Mouse (Mus musculus) macrophage (primary cell): Measurements from ENCODE around the gene Tuba4a. TPM values are rescaled to one million over a fixed set of nuclear protein-coding genes. Genes with fewer than 3 reads are reported as not detected.
A peak's percentile ranks its signal among the peaks of the same experiment; 100 is the strongest.
"Not testable (repeated sequence)": the region's sequence is repeated elsewhere in the genome, so short reads cannot be mapped to it uniquely, and the experiment has no call there.

Experiments used
- H3K27ac ChIP-seq: fragments of 350-480 bp; formaldehyde crosslinking; 2 replicates; pipeline ENCODE4 v1.9.0; 2021
- H3K36me3 ChIP-seq: fragments of 350-480 bp; formaldehyde crosslinking; 2 replicates; pipeline ENCODE4 v1.9.0; 2021; ENCODE audit errors: inconsistent target
- H3K4me3 ChIP-seq: fragments of 350-480 bp; formaldehyde crosslinking; 2 replicates; pipeline ENCODE4 v1.9.0; 2021; ENCODE audit errors: inconsistent target
- H3K79me2 ChIP-seq: fragments of 350-480 bp; formaldehyde crosslinking; 2 replicates; pipeline ENCODE4 v1.9.0; 2021; ENCODE audit errors: inconsistent target
- WGBS: methylation state at CpG from one replicate; pipeline ENCODE4 v1.1.7; 2026; ENCODE audit warnings: inconsistent platforms; ENCODE audit not compliant: missing documents; 5-methylcytosine and 5-hydroxymethylcytosine counted together
- polyA plus RNA-seq: library from polyadenylated mRNA; stranded (reverse); fragments of 250-400 nt; gene quantifications from 3 replicates; pipeline ENCODE4 v1.2.4, GENCODE M21; 2018; ENCODE audit warnings: inconsistent platforms

Gene Tuba4a
- polyA plus RNA-seq, 1 experiment from 2014 or later = 23.4 TPM

- Histone ChIP-seq H3K4me3 (no peak overlapping the region), H3K36me3 (no peaks in the 10 kb centered on the region), H3K27ac (no peak overlapping the region), H3K79me2 (no peaks in the 10 kb centered on the region)
- 95% methylated on average over 15 of the region's 16 CpGs for WGBS
Measured at GRCm38 (mm10) chr1:75247071-75247930, 27.6 kb upstream of the Tuba4a start.

GRCm38 (mm10) chr1:75244836-75245235 lies 25.2 kb upstream of the Tuba4a start:
- 48% methylated on average over 3 of the region's 4 CpGs for WGBS
- H3K79me2 ChIP-seq = no peaks in the 10 kb centered on the region
- H3K4me3 ChIP-seq = no peak overlapping the region
- no peaks in the 10 kb centered on the region for H3K36me3 ChIP-seq
- H3K27ac ChIP-seq = no peak overlapping the region

- no peak overlapping the region for H3K27ac ChIP-seq
- H3K79me2 ChIP-seq = no peaks in the 10 kb centered on the region
- 94% methylated on average over 10 of the region's 12 CpGs for WGBS
- no peak overlapping the region for H3K4me3 ChIP-seq
- no peaks in the 10 kb centered on the region for H3K36me3 ChIP-seq
Measured at GRCm38 (mm10) chr1:75244175-75244826, 24.6 kb upstream of the Tuba4a start.

GRCm38 (mm10) chr1:75243411-75243810 lies 23.7 kb upstream of the Tuba4a start:
- H3K36me3 ChIP-seq = no peaks in the 10 kb centered on the region
- H3K79me2 ChIP-seq = no peaks in the 10 kb centered on the region
- WGBS = 98% methylated on average over 14 of the region's 14 CpGs
- no peak overlapping the region for H3K4me3 ChIP-seq
- H3K27ac ChIP-seq = no peak overlapping the region

- Histone ChIP-seq H3K4me3 (no peak overlapping the region), H3K27ac (no peak overlapping the region), H3K36me3 (no peaks in the 10 kb centered on the region), H3K79me2 (no peaks in the 10 kb centered on the region)
- WGBS = 92% methylated on average over 10 of the region's 10 CpGs
Measured at GRCm38 (mm10) chr1:75239591-75239990, 19.9 kb upstream of the Tuba4a start.

GRCm38 (mm10) chr1:75236117-75237050 lies 16.7 kb upstream of the Tuba4a start, which contains the start of gene Dnajb2:
Dnajb2 (plus strand) TSS chr1:75236406.
- peak within 1 kb of the TSS; percentile 41 for H3K4me3 ChIP-seq
- no peaks in the 10 kb centered on the region for H3K36me3 ChIP-seq
- H3K27ac ChIP-seq = no peak within 1 kb of the TSS
- H3K79me2 ChIP-seq = no peaks in the 10 kb centered on the region
- 1% methylated on average over 61 of the region's 64 CpGs for WGBS

- no peak overlapping the region for H3K4me3 ChIP-seq
- no peaks in the 10 kb centered on the region for H3K79me2 ChIP-seq
- under 1% methylated on average over 8 of the region's 8 CpGs for WGBS
- H3K36me3 ChIP-seq = no peaks in the 10 kb centered on the region
- H3K27ac ChIP-seq = no peak overlapping the region
Measured at GRCm38 (mm10) chr1:75234606-75235005, 14.9 kb upstream of the Tuba4a start.

GRCm38 (mm10) chr1:75232489-75232888 lies 12.8 kb upstream of the Tuba4a start:
- H3K27ac ChIP-seq, H3K4me3 ChIP-seq, H3K36me3 ChIP-seq, H3K79me2 ChIP-seq: not testable (repeated sequence)
- 85% methylated on average over 4 of the region's 4 CpGs for WGBS

- Histone ChIP-seq H3K27ac (no peak within 1 kb of the TSS), H3K4me3 (no peak within 1 kb of the TSS), H3K36me3 (no peaks in the 10 kb centered on the region), H3K79me2 (no peaks in the 10 kb centered on the region)
- WGBS = 94% methylated on average over 5 of the region's 5 CpGs
Measured at GRCm38 (mm10) chr1:75231664-75232152, 12.0 kb upstream of the Tuba4a start, which contains the start of gene A630095N17Rik. A630095N17Rik (minus strand) TSS chr1:75232102.

- no peak overlapping the region for H3K27ac ChIP-seq
- H3K36me3 ChIP-seq = no peaks in the 10 kb centered on the region
- WGBS = 85% methylated on average over 4 of the region's 4 CpGs
- H3K4me3 ChIP-seq = no peak overlapping the region
- no peaks in the 10 kb centered on the region for H3K79me2 ChIP-seq
Measured at GRCm38 (mm10) chr1:75231224-75231623, 11.6 kb upstream of the Tuba4a start.

- WGBS = 46% methylated on average over 7 of the region's 7 CpGs
- Histone ChIP-seq H3K4me3 (no peak overlapping the region), H3K27ac (no peak overlapping the region), H3K36me3 (no peaks in the 10 kb centered on the region), H3K79me2 (no peaks in the 10 kb centered on the region)
Measured at GRCm38 (mm10) chr1:75230335-75230994, 10.8 kb upstream of the Tuba4a start.

- no peaks in the 10 kb centered on the region for H3K36me3 ChIP-seq
- no peak overlapping the region for H3K27ac ChIP-seq
- H3K79me2 ChIP-seq = no peaks in the 10 kb centered on the region
- WGBS = 34% methylated on average over 4 of the region's 4 CpGs
- H3K4me3 ChIP-seq = no peak overlapping the region
Measured at GRCm38 (mm10) chr1:75229158-75229557, 9.5 kb upstream of the Tuba4a start.

- 100% methylated on average over 1 of the region's 1 CpGs for WGBS
- no peaks in the 10 kb centered on the region for H3K36me3 ChIP-seq
- H3K4me3 ChIP-seq = no peak overlapping the region
- no peak overlapping the region for H3K27ac ChIP-seq
- no peaks in the 10 kb centered on the region for H3K79me2 ChIP-seq
Measured at GRCm38 (mm10) chr1:75227653-75228052, 8.0 kb upstream of the Tuba4a start.

- no peaks in the 10 kb centered on the region for H3K79me2 ChIP-seq
- no peaks in the 10 kb centered on the region for H3K36me3 ChIP-seq
- no CpG with 5 or more reads among the region's 2 CpGs for WGBS
- no peak overlapping the region for H3K4me3 ChIP-seq
- H3K27ac ChIP-seq = no peak overlapping the region
Measured at GRCm38 (mm10) chr1:75226138-75226537, 6.5 kb upstream of the Tuba4a start.
